Mouse (Mus musculus) adrenal gland, adult 2 months (tissue): Measurements from ENCODE around the gene Smarce1. TPM values are rescaled to one million over a fixed set of nuclear protein-coding genes. Genes with fewer than 3 reads are reported as not detected.
A peak's percentile ranks its signal among the peaks of the same experiment; 100 is the strongest.
"Not testable (repeated sequence)": the region's sequence is repeated elsewhere in the genome, so short reads cannot be mapped to it uniquely, and the experiment has no call there.

Source experiments
- DNase-seq: peaks from one replicate; pipeline ENCODE4 v3.0.0; 2021
- long read RNA-seq: library from polyadenylated mRNA; stranded (forward); transcript quantifications from one replicate; pipeline ENCODE4 v2.0.0, GENCODE M21; 2021
- polyA plus RNA-seq: library from polyadenylated mRNA; depleted of rRNA; stranded (reverse); fragments of >200 nt; gene quantifications from 2 replicates; pipeline ENCODE4 v1.2.3, GENCODE M21; 2012; rRNA removed
- total RNA-seq, 2 experiments: library from RNA; stranded (reverse); gene quantifications; 2 replicates each; pipeline ENCODE4 v1.2.3; 2021

Smarce1 gene
- 10 to 100 TPM; 49.9 to 54.4 TPM for total RNA-seq
- 10.0 and 10.3 TPM in 2 replicates for polyA plus RNA-seq
- long read RNA-seq, transcript Smarce1-201 (11 exons, 2,919 nt) = major isoform, 40 of 48 reads
- long read RNA-seq, partial matches to known transcripts = 3 of 48 reads
- long read RNA-seq, other reads (novel, unspliced or antisense) = 5 of 48 reads

DNA sequence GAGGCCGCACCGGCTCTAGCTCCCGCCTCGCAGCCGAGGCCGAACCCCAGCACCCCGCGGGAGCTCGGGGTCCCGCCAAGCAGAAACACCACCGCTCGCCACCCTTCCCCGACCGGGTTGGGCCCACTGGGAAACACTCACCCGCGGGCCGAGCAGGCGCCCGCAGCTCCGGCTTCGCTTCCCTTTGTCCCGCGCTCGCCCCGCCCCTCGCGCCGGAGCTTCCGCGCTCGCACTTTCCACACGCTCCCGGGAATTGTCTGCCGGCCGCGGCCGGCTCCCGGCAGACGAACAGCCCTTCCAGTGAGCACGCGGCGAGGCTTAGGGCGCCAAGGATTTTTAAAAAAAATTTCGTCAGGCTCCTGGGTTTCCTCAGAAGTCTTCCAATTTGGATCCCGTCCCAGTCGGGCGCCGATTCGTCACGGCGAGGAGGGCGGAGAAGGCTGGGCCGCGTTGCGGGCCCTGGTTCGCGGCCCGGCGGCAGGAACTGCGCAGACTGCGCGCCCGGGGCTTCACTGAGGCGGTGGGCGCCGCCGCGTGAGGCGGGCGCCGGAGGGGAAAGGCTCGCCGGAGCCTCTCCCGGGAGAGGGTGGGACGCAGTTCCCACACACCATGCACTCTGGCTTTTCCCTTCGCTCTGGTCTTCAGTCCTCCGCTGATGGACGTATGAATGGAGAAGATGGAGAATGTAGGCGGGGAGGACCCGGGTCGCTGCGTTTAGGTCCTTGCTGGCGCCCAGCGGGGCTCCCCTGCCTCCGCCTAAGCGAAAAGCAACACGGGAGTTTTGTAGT is at the start of gene Smarce1:
Gene Smarce1, minus strand, starts transcription at position 757 of the 788 bp plus-strand sequence.
- DNase-seq = peak; percentile 89

- no peak for DNase-seq
Measured at GRCm38 (mm10) chr11:99279986-99280385, 49.2 kb upstream of the Smarce1 start.

- no peak for DNase-seq
Measured at GRCm38 (mm10) chr11:99276786-99277185, 46.0 kb upstream of the Smarce1 start.

DNA sequence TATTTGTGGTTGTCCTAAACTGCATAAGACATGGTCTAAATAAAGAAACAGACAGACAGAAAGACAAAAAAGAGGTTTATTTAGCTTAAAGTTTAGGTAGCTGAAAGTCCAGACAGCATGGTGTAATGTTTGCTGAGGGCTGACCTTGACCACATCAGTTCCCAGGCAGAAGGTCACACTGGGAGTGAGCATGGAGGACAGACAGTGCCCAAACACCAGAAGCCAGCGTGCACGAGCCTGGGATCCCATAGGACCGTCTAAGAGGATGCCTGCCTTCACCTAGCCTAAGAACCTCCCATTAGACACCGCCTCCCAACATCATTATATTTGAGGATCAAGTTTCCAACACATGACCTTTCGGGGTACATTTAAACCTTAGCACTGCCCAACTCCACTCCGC is 44.8 kb upstream of the Smarce1 start:
- no peak for DNase-seq

- peak; percentile 19 for DNase-seq
Measured at GRCm38 (mm10) chr11:99272721-99273120, 41.9 kb upstream of the Smarce1 start.

- no peak for DNase-seq
Measured at GRCm38 (mm10) chr11:99269192-99269591, 38.4 kb upstream of the Smarce1 start.

GRCm38 (mm10) chr11:99265796-99266195 is 35.0 kb upstream of the Smarce1 start:
- peak; percentile 28 for DNase-seq

GRCm38 (mm10) chr11:99265220-99265619 is 34.4 kb upstream of the Smarce1 start:
- peak; percentile 53 for DNase-seq

DNA sequence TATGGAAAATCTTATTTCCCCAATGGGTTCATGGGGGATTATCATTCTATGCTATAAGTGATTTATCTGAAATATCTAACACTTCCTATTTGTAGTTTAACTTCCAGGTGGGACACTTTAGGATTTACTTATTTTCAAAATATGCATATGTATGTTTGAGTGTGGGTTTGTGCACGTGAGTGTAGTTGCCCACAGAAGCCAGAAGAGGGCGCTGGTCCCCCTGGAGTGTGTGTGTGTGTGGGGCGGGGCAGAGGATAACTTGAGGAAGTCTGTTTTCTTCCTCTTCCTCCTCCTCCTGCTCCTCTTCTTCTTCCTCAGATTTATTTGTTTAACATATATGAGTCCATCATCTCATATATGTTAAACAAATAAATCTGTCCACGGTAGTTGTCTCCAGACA is 25.4 kb upstream of the Smarce1 start:
- no peak for DNase-seq

- no peak for DNase-seq
Measured at GRCm38 (mm10) chr11:99255316-99255715, 24.5 kb upstream of the Smarce1 start.

- DNase-seq = no peak
Measured at GRCm38 (mm10) chr11:99253893-99254292, 23.1 kb upstream of the Smarce1 start.

GRCm38 (mm10) chr11:99252671-99253070 is 21.9 kb upstream of the Smarce1 start:
- DNase-seq = no peak

DNA sequence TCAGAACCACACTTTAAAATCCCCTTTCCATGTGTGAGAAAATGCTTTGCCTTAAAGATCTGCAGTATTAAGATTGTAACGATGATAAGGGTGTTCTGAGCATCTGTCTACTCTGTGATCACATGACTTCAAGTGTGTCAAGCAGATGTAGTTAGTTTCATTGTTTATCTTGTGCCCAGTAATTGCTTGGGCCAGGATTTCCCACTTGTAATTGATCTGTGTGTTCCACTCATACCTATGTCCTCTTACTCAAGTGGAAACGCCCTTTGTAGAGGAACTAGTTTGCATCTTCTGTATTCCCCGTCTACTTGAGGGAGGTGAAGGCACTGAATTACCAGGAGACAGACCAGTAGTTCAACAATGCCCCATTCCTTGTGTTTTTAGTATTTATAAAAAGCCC is 19.8 kb upstream of the Smarce1 start:
- DNase-seq = no peak

- no peak for DNase-seq
Measured at GRCm38 (mm10) chr11:99250241-99250640, 19.4 kb upstream of the Smarce1 start.

GRCm38 (mm10) chr11:99249115-99249514 is 18.3 kb upstream of the Smarce1 start:
- DNase-seq = no peak

DNA sequence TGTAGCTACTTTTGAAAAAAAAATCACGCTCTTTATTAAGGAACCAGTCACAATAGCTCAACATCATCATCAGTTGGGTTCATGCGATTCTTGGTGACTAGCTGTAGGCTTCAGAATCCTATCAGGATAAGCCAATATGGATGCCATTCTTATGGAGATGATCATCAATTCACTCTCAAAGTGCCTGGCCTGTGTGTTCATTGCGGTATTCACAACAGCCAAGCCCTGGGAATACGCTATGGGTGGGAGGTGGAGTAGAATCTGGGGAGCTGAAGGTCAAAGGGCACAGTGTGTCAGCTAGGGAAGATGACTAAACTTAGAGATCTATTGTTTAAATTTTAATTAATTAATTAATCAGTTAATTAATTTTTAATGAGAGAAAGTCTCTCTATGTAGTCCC is 17.1 kb upstream of the Smarce1 start:
- no peak for DNase-seq

DNA sequence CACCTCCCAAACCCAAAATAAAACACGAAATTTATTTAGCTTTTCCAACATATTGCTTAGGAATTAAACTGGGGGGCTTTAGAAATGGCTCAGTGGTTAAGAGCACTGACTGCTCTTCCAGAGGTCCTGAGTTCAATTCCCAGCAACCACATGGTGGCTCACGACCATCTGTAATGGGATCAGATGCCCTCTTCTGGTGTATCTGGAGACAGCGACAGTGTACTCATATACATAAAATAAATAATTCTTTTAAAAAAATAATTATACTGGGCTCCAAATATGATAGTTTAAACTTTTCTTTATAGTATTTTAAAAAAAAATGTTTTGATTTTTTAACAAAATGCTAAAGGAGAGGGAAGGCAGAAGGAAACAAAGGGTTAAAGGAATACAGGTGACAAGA is 13.7 kb upstream of the Smarce1 start:
- not testable (repeated sequence) for DNase-seq

DNA sequence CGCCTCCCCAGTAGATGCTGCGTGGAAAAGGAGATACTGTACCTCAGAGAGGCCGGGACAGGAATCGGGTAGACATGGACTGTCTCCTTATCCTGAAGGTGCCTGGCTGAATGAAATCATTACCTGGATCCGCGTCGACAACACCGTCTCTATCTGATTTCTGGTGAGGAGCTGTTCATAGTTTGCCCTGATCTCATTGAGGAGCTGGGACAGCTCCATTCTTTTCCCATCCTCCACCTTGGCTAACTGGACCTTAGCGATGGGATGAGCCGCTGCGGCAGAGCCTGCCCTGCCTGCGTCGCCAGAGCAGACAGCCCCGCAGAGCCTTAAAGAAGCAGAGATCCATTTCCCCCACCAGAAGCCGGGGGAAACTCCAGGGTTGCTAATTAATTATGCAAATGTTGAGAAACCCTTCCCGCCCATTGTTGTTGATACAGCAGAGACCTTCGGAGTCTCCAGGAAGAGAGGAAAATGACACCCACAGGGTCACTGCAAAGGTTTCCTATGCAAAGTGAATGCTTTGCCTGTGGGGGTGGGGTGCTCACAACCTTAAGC is 13.1 kb upstream of the Smarce1 start, which contains the start of gene Krt222:
Gene Krt222, minus strand, starts transcription at position 266 of the 555 bp plus-strand sequence.
- peak; percentile 5 for DNase-seq

GRCm38 (mm10) chr11:99243200-99243819 is 12.5 kb upstream of the Smarce1 start:
- no peak for DNase-seq

GRCm38 (mm10) chr11:99242056-99242455 is 11.2 kb upstream of the Smarce1 start:
- no peak for DNase-seq

GRCm38 (mm10) chr11:99238468-99238867 is 7.7 kb upstream of the Smarce1 start:
- DNase-seq = no peak

DNA sequence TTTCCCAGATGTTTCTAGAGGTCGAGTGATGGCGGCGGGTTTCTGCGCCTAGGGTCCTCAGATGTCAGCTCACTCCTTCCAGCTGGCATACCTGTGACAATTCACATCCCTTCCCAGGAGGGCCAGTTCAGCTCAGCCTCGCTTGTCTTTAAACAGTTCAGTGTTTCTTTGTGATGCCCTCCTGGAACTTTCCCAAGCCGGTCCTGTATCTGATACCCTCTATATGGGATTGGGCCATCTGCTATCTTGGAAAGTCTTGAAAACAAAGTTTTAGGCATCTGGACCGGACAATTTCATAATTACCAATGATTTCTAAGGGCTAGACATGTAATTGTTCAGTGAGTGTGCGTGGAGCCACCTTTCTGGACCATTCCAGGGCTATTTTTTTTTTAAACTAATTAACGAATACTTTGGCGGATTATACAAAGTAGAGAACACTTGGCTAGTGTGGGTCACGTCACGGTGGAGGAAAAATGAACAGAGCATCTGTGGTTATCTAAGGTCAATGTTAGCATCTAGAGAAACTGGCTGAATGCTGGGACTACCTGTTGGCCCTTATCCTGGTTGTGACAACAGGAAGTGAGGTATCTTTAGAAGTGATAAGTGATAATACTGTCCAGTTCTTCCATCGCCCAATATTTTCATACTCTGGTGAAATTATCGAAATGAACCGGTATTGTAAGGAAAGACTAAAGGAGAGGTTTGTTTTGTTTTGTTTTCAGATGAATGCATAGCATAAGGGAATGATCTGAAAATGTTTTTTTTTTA is 416 bp upstream of the Smarce1 start:
- no peak for DNase-seq
